Mouse (Mus musculus): ENCODE results near the gene Ift88. TPM values are rescaled to one million over a fixed set of nuclear protein-coding genes. Genes with fewer than 3 reads are reported as not detected.

Gene Ift88
- total and polyA plus RNA-seq, 3 experiments: 6.7 to 12.3 (median 8.1) TPM

DNA sequence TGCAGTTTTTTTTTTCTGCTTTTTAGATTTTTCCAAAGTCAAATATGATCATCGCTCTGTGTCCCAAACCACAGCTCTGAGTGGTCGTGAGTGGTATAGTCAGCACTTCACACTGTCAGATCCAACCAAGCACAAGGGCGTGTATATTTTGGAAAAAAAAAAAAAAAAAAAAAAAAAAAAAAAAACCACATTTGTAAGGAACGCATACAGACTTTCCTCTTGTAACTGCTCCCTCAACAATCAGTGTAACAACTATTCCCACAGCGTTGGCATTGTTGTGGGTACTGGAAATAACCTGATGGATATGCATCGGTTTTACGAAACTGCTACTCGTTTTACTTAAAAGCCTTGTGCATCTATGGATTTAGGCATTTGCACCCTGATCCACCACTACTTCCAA, 15.8 kb upstream of the Ift88 start:
- TF ChIP-seq POLR2A (IDR thresholded peaks at IDR 0.05; ENCODE audit: low read depth, low read length): no peak
- peak; percentile 66 for TF ChIP-seq ZNF384 (IDR thresholded peaks at IDR 0.05; ENCODE audit: low read depth, low read length)
- Histone ChIP-seq H3K9ac (ENCODE audit: insufficient read depth, low read depth) (no peak overlapping the region), H3K27ac (ENCODE audit: insufficient read depth, low read depth) (no peak overlapping the region), H3K9me3 (replicated peaks; ENCODE audit: low read length) (no peaks in the 10 kb centered on the region), H3K4me2 (ENCODE audit: insufficient read depth, low read depth, poor library complexity, severe bottlenecking) (no peak overlapping the region), H3K79me2 (replicated peaks; ENCODE audit: control insufficient read depth, extremely low read depth, insufficient read depth, poor library complexity, severe bottlenecking) (no peaks in the 10 kb centered on the region), H3K4me1 (ENCODE audit: control insufficient read depth in 1 of 2, insufficient read depth in 2 of 2) (peaks cover 0 to 6% of the 10 kb centered on the region in 2 experiments; a peak in 2 of 4 replicates), H3K27me3 (replicated peaks) (no peaks in the 10 kb centered on the region), H3K4me3 (replicated peaks in 1 of 3; ENCODE audit: low read depth in 2 of 3, low read length in 2 of 3, poor library complexity in 1 of 3) (no peak overlapping the region), H3K36me3 (replicated peaks in 1 of 2; ENCODE audit: control insufficient read depth in 1 of 2, insufficient read depth in 1 of 2, low read length in 1 of 2) (no peaks in the 10 kb centered on the region)
- dilution Hi-C loops (cut with MboI; ENCODE audit: extremely low pct_ligation_motif_present, extremely low pct_unique_long_range_greater_than_20kb, low sequenced_read_pairs): no loop called here
- no peak for DNase-seq (ENCODE audit: extremely low read depth)
- in situ Hi-C loops (cut with MboI; ENCODE audit: low pct_ligation_motif_present, low pct_unique_long_range_greater_than_20kb, low sequenced_read_pairs): no loop called here

DNA sequence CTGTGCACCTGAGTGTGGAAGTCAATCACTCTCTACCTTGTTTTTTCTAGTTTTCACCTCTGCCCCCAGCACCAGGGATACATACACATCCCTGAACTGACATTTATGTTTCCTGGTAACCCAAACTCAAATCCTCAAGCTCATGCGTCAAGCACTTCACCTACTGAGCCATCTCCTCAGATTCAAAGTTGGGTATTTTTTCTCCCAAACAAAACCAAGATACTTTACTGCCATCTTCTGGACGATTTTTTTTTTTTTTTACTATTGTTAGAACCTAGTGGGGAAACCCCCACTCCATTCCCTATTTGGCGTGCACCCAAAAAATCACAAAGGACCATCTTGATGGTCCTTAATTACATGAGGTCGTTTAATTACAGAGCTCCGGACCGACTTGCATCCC, 14.8 kb upstream of the Ift88 start:
- in situ Hi-C loops (cut with MboI; ENCODE audit: low pct_ligation_motif_present, low pct_unique_long_range_greater_than_20kb, low sequenced_read_pairs): no loop called here

DNA sequence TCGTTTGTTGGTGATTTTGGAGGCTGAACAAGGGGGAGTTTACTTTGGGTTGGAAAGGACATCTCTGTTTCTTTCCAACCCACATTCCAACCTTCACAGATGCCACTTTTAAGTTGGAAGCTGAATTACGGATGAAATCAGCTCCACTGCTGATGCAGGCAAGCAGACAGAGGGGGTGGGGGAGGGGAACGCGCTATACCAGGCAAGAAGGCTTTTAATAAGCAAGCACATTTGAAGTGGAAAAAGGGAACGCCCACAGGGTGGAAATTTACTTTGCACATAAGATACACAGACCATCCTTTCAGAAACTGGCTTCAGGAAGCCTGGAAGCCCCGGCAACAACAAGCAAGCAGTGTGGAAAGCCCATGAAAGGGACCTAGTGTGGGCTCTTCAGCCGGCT, 11.7 kb upstream of the Ift88 start:
- H3K9ac ChIP-seq (ENCODE audit: insufficient read depth, low read depth): no peak overlapping the region
- in situ Hi-C loops (cut with MboI; ENCODE audit: low pct_ligation_motif_present, low pct_unique_long_range_greater_than_20kb, low sequenced_read_pairs): loop anchor here (5.0 kb wide), 1 partner anchor 40 kb away; no protein-coding TSS in a partner anchor
- peaks cover 0 to 6% of the 10 kb centered on the region in 2 experiments; a peak in 2 of 4 replicates for H3K4me1 ChIP-seq (ENCODE audit: control insufficient read depth in 1 of 2, insufficient read depth in 2 of 2)
- TF ChIP-seq PAX5 (IDR thresholded peaks at IDR 0.05; ENCODE audit: low read length): no peak
- no peak for TF ChIP-seq CHD1 (IDR thresholded peaks at IDR 0.05; ENCODE audit: low read depth, low read length)
- TF ChIP-seq E2F4 (IDR thresholded peaks at IDR 0.05; ENCODE audit: insufficient replicate concordance, low read depth, low read length): no peak
- no peak for TF ChIP-seq USF2 (conservative IDR thresholded peaks at IDR 0.05; ENCODE audit: low read depth, low read length)
- TF ChIP-seq ZKSCAN1 (IDR thresholded peaks at IDR 0.05; ENCODE audit: borderline replicate concordance, low read depth, low read length): no peak
- no peak for TF ChIP-seq ZMIZ1 (IDR thresholded peaks at IDR 0.05; ENCODE audit: low read depth, low read length)
- no peak for TF ChIP-seq KAT2A (IDR thresholded peaks at IDR 0.05; ENCODE audit: insufficient replicate concordance, low read length)
- TF ChIP-seq CTCF (conservative IDR thresholded peaks at IDR 0.05 in 1 of 2, IDR thresholded peaks at IDR 0.05 in 1 of 2; ENCODE audit: low read depth in 2 of 2, low read length in 2 of 2): no peak
- no peak for TF ChIP-seq RCOR1 (conservative IDR thresholded peaks at IDR 0.05; ENCODE audit: low read depth, low read length)
- TF ChIP-seq TBP (conservative IDR thresholded peaks at IDR 0.05; ENCODE audit: low read depth, low read length): no peak
- no peaks in the 10 kb centered on the region for H3K9me3 ChIP-seq (replicated peaks; ENCODE audit: low read length)
- no peak overlapping the region for H3K4me2 ChIP-seq (ENCODE audit: insufficient read depth, low read depth, poor library complexity, severe bottlenecking)
- dilution Hi-C loops (cut with MboI; ENCODE audit: extremely low pct_ligation_motif_present, extremely low pct_unique_long_range_greater_than_20kb, low sequenced_read_pairs): no loop called here
- no peak for DNase-seq (ENCODE audit: extremely low read depth)
- H3K79me2 ChIP-seq (replicated peaks; ENCODE audit: control insufficient read depth, extremely low read depth, insufficient read depth, poor library complexity, severe bottlenecking): no peaks in the 10 kb centered on the region
- no peaks in the 10 kb centered on the region for H3K27me3 ChIP-seq (replicated peaks)
- no peak overlapping the region for H3K27ac ChIP-seq (ENCODE audit: insufficient read depth, low read depth)
- H3K4me3 ChIP-seq (replicated peaks in 1 of 3; ENCODE audit: low read depth in 2 of 3, low read length in 2 of 3, poor library complexity in 1 of 3): no peak overlapping the region
- H3K36me3 ChIP-seq (replicated peaks in 1 of 2; ENCODE audit: control insufficient read depth in 1 of 2, insufficient read depth in 1 of 2, low read length in 1 of 2): no peaks in the 10 kb centered on the region

More for the DNA sequence above, 14.8 kb upstream of the Ift88 start:
- H3K4me1 ChIP-seq (ENCODE audit: control insufficient read depth in 1 of 2, insufficient read depth in 2 of 2): peaks cover 0 to 6% of the 10 kb centered on the region in 2 experiments; a peak in 2 of 4 replicates
- TF ChIP-seq ZNF384 (IDR thresholded peaks at IDR 0.05; ENCODE audit: low read depth, low read length) (peak; percentile 80), UBTF (IDR thresholded peaks at IDR 0.05; ENCODE audit: low read depth, low read length) (no peak), MAX (IDR thresholded peaks at IDR 0.05; ENCODE audit: low read length) (no peak), NRF1 (IDR thresholded peaks at IDR 0.05; ENCODE audit: low read depth, low read length) (no peak), E2F4 (IDR thresholded peaks at IDR 0.05; ENCODE audit: insufficient replicate concordance, low read depth, low read length) (no peak), SIN3A (IDR thresholded peaks at IDR 0.05; ENCODE audit: low read length) (no peak), ZKSCAN1 (IDR thresholded peaks at IDR 0.05; ENCODE audit: borderline replicate concordance, low read depth, low read length) (no peak), RAD21 (IDR thresholded peaks at IDR 0.05; ENCODE audit: low read depth, low read length) (peak; percentile 73), CTCF (conservative IDR thresholded peaks at IDR 0.05 in 1 of 2, IDR thresholded peaks at IDR 0.05 in 1 of 2; ENCODE audit: low read depth in 2 of 2, low read length in 2 of 2) (peak in 1 of 2 experiments; percentile 68; a peak in 2 of 4 replicates), ELF1 (IDR thresholded peaks at IDR 0.05; ENCODE audit: low read depth, low read length) (no peak), ZC3H11A (IDR thresholded peaks at IDR 0.05; ENCODE audit: low read depth, low read length) (no peak), SMC3 (IDR thresholded peaks at IDR 0.05; ENCODE audit: low read depth, low read length) (peak; percentile 47), RCOR1 (conservative IDR thresholded peaks at IDR 0.05; ENCODE audit: low read depth, low read length) (no peak), ZMIZ1 (IDR thresholded peaks at IDR 0.05; ENCODE audit: low read depth, low read length) (no peak), MAFK (IDR thresholded peaks at IDR 0.05; ENCODE audit: insufficient replicate concordance, low read length) (no peak), USF1 (IDR thresholded peaks at IDR 0.05; ENCODE audit: low read depth, low read length) (no peak), ETS1 (conservative IDR thresholded peaks at IDR 0.05; ENCODE audit: low read depth, low read length) (no peak), BHLHE40 (IDR thresholded peaks at IDR 0.05; ENCODE audit: low read depth, low read length) (no peak), JUN (IDR thresholded peaks at IDR 0.05; ENCODE audit: insufficient read depth, low read depth, low read length) (no peak)
- H3K27ac ChIP-seq (ENCODE audit: insufficient read depth, low read depth): no peak overlapping the region
- H3K27me3 ChIP-seq (replicated peaks): no peaks in the 10 kb centered on the region
- H3K36me3 ChIP-seq (replicated peaks in 1 of 2; ENCODE audit: control insufficient read depth in 1 of 2, insufficient read depth in 1 of 2, low read length in 1 of 2): no peaks in the 10 kb centered on the region
- no peaks in the 10 kb centered on the region for H3K79me2 ChIP-seq (replicated peaks; ENCODE audit: control insufficient read depth, extremely low read depth, insufficient read depth, poor library complexity, severe bottlenecking)
- H3K9me3 ChIP-seq (replicated peaks; ENCODE audit: low read length): no peaks in the 10 kb centered on the region
- DNase-seq (ENCODE audit: extremely low read depth): peak; percentile 37
- no peak overlapping the region for H3K9ac ChIP-seq (ENCODE audit: insufficient read depth, low read depth)
- H3K4me2 ChIP-seq (ENCODE audit: insufficient read depth, low read depth, poor library complexity, severe bottlenecking): no peak overlapping the region
- no peak overlapping the region for H3K4me3 ChIP-seq (replicated peaks in 1 of 3; ENCODE audit: low read depth in 2 of 3, low read length in 2 of 3, poor library complexity in 1 of 3)
- dilution Hi-C loops (cut with MboI; ENCODE audit: extremely low pct_ligation_motif_present, extremely low pct_unique_long_range_greater_than_20kb, low sequenced_read_pairs): no loop called here
